Mouse (Mus musculus) kidney, adult 2 months (tissue): Measurements from ENCODE around the gene 4921504E06Rik.

ENCODE experiments used
- CTCF ChIP-seq: fragments of 200-500 bp; conservative IDR thresholded peaks from 2 replicates; pipeline ENCODE4 v1.5.1; 2011; ENCODE audit warnings: low read depth, mild to moderate bottlenecking, control low read depth, low read length, moderate library complexity, mixed read lengths; ENCODE audit not compliant: insufficient read depth, insufficient read length
- POLR2A ChIP-seq: fragments of 200-500 bp; IDR thresholded peaks from one replicate; pipeline ENCODE4 v1.6.1; 2011; ENCODE audit warnings: low read depth, low read length, control low read depth

GRCm38 (mm10) chr2:19452531-19453055 lies 101.1 kb downstream of the 4921504E06Rik start:
- TF ChIP-seq POLR2A (no peak), CTCF (no peak)
